Mouse (Mus musculus) adipocyte (in vitro differentiated cells): ENCODE data around the gene Aff2.

ENCODE experiments used
- DNase-seq: peaks from one replicate; pipeline ENCODE4 v3.0.0-alpha.2; 2016; ENCODE audit warnings: low spot score

Gene Aff2

DNA sequence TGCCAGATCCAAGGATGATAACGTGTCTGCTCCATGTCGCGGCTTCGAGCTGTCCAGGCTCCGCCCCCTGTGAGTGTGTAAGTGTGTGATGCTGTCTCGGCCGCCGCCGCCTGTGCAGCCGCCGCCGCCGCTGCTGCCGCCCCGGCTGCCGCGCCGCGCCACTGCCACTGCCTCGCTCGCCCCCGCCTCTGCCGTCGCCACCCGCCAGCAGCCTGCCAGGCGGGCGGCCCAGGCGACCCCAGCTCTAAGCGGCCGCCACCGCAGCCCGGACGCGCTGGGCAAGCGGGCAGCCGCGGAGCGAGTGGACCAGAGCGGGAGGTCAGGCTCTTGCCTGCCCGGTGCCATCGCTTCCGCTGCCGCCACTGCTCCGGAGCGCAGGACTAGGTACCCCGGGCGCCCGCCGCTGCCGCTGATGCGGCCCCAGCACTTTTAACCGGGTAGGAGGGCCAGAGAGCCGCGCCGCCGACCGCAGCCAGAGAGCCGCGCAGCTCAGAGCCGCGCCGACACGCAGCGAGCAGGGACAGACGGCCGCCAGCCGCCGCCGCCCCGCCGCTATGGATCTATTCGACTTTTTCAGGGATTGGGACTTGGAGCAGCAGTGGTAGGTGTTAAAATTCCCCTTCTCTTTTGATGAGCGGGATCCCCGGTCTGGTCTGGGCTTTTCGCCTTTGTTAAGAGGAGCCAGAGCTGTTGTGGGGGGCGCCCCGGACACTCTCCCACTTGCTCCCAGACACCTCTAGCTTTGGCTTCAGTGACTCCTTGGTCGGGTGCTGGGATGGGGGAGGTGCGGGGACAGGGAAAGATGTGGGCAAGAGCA is at the start of gene Aff2:
Gene Aff2, plus strand, starts transcription at position 57 of the 817 bp plus-strand sequence.
- no peak for DNase-seq

DNA sequence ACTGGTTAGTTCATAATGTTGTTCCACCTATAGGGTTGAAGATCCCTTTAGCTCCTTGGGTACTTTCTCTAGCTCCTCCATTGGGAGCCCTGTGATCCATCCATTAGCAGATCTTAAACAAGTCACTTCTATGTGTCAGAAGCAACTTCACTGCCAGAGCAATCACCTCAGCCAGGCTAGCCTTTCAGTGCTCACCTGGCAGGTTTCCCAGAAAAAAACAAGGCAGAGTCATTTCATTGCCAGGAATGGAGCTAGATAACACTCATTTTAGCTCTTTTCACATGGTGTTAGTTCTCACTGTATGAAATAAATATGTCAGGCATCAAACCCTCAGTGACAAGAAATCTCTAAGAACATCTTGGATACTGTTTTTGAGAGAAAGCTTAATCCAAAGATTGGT is 22.8 kb upstream of the Aff2 start:
- no peak for DNase-seq

DNA sequence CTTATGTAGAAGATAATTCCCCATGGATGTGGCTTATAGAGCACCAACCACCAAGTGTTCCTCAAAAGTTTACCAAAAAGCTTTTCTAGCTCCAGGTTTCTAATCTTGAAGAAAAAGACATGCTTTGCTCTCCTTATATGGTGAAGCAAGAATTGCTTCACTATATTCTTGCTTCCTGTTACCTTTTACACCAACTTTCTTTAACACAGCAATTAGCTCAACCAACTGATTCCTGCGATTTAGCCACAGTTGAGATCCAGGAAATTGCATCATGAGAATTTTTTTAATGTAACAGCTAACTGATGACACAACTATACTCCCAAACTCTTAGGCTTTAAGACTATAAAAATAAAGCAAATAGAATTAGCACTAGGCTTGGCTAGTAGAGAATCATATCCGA is 4.5 kb upstream of the Aff2 start:
- DNase-seq: no peak

DNA sequence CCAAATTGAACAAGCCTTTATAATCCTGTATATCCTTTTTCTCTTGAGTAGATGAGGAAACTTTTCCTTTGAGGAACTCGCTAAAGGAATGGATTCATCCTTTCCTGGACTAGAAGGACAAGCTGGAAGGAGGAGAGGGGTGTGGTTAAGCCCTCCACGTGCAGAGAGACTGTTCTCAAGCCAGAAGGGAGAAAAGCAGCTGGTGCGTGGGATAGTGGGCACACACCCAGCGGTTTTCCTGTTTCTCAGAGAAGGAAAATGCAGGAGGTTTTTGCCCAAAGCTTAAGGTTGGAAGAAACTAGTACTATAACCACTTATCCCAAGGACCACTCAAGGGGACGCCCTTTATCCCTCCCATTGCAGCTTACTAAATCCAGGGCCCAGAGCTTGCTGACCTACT is 734 bp upstream of the Aff2 start:
- no peak for DNase-seq

DNA sequence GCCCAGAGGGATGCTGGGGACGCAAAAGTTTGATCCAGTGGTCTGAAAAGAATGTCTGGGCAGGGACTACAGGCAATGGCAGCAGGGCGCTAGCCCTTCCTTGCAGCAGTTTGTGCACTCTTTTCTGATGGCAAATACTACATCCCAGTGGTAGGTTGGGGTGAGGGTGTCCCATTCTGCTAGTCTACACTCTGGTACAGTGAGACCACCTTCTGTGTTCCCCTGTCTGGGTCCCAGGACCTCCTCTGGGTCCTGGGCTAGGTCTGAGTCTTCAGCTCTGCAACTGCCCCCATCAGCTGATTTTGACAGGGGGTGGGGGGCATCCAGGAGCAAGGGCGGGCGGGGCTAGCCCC is 233 bp upstream of the Aff2 start:
- no peak for DNase-seq

DNA sequence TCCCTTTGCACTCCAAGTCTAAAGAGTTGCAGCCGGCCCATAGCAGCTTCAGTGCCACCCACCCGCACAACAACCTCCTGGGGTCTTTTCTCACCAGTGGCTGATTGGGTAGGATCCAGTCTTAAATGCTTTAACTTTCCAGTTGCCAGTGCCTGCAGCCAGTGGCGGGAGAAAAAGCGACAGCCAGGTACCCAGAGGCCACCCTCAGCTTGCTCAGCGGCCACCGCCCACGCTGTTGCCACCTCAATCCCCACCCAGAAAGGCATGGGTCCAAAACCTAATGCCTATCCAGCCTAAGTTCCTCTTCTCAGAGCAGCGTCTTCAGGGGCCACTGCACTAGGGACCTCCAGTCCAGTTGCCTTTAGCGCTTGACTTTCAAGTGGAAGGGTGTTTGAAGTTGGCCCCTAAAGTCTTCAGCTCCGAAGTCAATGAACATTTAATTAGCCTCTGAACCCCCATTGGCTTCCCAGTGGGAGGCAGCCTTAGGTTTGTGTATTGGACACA is 1.0 kb downstream of the Aff2 start:
- DNase-seq: no peak

DNA sequence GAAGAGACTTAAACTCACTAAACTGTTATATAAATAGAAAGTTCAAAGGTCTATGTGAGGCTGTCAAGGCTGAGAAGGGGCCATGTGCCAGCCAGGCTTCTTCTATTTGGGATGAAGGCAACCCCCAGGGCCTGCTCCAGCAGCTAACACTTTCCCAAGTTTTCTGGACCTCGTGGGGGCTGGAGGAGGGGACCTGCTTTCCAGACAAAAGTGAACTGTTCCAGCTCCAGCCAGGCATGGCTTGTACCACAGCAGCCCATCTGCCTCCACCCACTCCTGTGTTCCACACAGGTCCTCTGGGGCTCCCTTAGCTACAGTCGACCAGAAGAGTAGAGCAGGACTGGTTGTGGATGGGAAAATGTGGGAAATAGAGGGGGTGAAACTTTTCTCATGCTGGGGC is 4.1 kb downstream of the Aff2 start:
- DNase-seq: no peak

DNA sequence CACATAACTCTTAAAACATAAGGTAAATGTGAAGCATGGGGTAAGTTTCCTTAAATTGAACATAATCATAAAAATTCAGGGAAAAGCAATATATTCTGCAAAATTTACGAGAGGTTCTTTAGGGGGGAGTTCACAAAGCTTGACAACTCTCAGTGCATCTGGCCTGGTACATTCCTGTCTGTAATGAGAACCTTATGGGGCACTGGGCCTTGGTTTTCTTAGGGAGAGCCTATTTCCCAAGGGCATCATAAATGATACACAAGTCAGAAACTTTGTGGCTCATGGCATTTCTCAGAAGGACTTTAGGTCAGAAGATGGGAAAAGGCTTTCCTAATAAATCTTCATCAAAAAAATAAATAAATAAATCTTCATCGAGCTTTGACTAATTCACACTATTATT is 13.2 kb downstream of the Aff2 start:
- no peak for DNase-seq

DNA sequence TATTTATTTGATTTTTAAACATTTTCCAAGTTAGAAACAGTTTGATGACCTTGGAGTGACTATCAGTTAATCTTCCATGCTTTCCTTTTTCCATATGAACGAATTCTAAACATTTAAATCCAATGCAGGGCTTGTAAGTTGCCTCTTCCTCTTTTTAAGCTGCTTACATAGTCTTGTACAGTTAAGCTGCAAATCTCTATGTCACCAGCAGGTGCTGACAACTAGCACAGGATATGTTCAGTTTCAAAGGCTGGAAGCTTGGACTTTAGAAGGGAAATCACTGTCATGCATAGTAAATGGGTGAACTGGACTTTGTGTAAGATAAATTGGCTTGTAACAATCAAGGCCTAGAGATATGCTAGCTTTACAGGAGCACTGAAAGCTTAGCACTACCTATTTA is 29.6 kb downstream of the Aff2 start:
- DNase-seq: no peak

DNA sequence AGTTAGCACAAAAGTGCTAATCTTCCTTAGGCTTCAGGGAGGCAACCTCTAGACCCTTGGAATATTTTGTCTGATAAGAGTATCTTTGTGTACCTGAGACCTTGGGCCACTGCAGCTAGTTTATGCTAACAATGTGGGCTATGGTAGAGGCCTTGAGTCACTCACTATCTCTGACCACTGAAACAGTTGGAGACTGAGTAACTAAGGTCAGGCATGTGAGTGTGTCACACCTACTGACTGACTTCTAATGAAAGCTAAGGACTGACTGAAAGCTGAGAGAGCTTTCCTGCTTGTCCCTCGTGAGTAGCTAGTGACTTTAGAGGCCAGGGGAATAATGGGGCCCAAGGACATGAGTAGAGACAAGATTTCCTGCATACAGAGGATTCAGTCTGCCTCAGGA is 54.9 kb downstream of the Aff2 start:
- DNase-seq: no peak

DNA sequence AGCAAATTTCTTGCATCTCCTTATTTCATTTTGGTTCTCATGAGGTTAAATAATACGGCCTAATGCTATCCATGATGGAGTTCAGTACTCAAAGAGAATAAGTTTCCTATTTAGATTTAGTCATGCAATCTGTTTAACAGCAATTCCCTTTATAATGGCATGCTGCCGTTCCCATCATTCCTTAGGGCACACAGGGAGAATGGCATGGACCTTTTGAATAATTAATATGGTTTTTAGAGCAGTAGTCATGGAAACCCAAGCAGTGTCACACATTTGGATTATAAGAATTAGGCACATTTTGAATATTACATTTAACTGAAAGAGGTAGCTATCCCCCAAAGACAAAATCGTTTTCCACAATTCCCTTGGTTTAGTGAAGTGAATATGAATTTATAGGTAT is 78.3 kb downstream of the Aff2 start:
- no peak for DNase-seq

DNA sequence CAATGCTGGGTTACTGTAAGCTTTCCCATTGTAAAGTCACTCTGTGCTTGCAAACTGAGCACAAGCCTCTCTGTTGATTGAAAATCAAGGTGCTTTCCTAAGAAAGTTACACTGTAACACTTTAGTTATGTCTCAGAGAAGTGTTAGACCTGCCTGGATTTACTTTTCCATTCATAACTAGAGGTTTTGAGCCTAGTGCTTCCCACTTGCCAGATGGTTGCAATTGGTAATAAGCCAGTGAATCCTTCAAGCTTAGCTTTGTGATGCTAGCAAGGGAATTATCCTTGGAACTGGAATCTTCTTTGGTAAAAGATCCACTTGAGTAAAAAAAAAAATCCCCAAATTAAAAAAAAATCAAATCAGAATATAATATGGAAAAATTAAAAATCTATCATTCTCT is 81.8 kb downstream of the Aff2 start:
- no peak for DNase-seq

DNA sequence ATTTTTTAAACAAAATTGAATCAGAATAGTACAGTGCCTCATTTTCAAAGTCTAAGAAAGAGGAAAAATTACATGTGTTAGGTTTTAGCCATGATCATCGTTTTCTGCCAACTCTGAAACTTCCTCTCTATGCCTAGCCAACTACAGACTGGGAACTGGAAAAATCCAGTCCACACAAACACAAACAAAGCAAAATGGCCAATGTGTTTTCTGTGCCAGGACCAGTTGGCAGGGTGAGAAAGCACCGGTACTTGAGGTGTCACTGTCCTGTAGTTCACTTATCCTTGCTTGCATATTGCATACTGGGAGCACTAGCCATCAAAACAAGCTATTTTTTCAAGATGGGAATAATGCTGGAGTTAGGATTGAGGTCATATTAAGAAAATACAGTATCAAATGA is 100.8 kb downstream of the Aff2 start:
- DNase-seq: no peak

DNA sequence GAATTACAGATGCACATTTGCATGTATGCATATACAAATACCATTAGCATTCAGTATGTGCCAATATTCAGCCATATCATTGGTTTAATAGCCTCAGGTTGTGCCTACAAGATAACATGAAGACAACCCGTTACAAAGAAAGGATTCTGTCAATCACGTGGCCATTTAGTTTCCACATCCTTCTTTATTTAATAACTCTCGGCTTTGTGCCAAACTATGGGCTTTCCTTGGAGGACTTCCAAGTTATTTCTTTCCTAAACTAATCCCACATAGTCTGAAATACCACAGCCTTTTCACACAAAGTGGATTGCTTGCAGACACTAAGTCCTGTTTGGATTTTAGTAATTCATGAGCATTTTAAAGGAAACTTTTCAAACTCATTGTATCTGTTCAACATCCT is 142.0 kb downstream of the Aff2 start:
- DNase-seq: no peak

DNA sequence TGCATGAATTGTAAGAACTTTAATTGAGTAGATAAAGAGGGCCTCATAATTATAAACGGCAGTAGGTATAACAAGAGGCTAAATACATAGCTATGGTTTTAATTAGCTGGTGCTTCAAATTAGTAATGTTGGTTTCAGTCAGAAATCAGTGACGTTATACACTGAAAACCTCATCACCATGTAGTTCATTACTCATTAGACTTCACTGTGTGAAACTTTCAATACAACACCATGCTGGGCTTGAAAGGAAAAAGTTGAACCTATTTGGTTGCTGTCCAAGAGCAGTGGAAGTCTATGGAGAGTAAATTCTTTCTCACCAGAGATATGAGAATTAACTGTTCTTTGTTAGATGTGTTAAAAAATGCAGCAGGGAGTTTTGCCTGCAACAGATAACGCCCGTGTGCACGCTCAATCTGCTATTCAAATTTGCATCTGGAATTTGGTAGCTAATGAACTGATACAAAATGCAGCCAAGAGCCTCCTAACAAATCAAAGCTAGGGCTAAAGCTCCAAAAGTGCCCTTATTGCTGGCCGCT is 158.0 kb downstream of the Aff2 start:
- DNase-seq: no peak

DNA sequence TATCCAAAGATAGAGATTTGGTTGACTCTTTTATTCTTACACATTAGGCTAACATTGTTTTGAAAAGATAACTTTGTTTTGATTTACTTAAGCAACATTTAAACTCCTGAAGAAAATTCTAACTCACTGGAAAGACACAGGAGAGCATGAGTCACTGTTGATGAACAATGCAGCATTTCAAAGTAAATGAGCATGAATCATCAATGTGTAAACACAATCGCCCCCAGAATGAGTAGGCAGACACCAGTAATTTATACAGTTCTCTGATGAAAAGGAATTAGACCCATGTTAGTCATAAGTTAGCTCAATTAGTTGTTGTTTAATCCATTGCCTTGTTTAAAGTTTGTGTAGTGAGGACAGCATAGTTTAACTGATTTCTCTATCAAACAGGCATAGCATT is 180.7 kb downstream of the Aff2 start:
- DNase-seq: no peak

DNA sequence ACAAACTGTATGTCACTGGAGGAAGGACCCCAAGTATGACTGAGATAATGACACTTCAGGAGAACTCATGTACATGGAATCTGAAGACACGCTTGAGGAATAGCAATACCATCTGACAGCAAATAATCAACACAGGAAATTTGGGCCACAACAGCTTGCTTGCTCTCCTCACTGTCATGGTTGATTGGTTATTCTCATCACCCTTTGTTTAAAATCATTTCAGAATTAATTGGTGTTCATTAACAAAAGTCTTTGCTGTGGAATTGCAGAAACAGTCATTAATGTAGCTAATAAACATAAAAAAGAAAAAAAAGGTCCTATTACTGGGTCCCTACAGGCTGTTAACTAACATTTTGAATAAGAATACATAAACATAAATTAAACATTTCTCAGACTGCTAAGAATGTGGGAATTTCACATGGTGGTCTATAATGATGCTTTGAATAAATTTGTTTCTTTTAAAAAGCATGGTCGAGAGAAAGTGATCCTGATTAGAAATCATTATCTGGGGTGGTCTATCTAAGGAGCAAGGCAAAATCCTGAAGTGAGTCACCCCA is 219.9 kb downstream of the Aff2 start:
- no peak for DNase-seq

DNA sequence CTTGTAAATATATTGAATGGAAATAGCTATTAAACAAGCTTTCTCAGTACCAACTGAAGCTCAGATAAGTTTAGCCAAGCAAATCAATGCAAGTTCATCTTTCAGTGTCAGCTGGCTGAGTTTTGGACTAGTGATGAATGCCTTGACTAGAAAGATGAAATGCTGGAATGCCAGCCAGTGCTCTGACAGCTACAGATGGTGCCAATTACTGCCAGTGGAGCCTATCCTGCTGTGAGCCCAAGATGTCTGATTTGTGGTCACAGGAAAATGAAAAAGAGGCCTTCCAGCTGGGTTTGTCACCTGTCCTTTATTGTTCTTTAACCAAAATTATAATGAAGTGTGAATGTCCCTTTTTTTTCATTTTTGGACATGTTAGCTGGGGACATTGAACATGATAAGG is 248.7 kb downstream of the Aff2 start:
- no peak for DNase-seq

DNA sequence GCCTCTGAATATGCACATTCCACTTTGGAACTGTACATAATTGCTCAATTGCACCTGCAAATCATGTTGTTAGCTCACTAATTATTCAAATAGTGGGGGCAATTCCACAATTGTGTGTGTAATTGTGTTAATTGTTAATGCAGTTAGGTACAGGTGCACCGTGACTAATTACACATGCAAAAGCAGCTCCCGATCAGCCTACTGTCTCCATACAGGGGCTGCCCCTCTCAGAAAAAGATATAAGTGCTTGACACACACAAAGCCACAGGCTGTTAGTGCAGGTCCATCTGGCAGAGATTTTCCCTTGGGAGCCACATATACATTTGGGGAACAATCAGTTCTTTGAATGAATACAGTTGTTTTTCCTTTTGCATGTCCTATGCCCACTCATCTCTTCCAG is 302.9 kb downstream of the Aff2 start:
- no peak for DNase-seq

DNA sequence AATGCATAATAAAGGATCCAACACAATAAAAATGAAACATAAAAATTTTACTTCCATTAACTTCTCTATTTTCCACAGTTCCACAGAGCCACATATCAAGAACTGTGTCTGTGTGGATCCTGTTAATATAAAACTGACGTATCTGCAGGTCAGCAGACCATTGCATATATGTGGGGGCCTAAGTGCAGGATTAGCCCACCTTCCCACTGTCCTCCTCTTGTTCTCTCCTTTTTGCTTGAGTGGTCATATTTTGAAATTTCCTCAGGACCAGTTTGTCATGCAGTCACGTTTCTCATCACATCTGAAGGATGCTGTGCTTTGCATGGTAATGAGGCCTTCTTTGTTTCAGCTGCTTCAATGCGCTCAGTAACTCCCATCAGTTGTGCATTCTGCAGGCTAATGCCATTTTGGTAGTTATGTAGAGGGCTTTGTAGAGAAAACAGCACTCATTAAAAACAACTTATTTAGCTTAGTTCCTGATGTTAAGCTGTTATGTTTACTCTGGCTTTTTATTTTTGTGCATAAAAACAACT is 306.1 kb downstream of the Aff2 start:
- DNase-seq: no peak

DNA sequence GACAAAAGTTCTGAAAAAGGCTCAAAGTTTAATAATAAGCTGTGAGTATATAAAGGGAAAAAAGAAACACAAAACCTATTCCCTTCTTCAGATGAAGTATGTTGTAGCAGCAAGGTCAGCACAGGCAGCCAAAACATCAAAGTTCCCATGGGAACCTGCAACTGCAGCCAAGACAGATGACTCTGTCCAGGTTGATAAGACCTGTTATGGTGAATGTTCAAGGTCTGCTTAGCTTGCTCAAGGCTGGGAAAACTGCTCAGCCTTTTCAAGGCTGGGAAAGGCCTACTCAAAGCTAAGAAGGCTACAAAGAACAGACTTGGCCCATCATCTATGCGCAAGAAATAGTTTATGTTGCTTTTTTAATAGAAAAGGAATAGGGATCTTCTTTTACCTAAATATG is 315.6 kb downstream of the Aff2 start:
- DNase-seq: no peak

DNA sequence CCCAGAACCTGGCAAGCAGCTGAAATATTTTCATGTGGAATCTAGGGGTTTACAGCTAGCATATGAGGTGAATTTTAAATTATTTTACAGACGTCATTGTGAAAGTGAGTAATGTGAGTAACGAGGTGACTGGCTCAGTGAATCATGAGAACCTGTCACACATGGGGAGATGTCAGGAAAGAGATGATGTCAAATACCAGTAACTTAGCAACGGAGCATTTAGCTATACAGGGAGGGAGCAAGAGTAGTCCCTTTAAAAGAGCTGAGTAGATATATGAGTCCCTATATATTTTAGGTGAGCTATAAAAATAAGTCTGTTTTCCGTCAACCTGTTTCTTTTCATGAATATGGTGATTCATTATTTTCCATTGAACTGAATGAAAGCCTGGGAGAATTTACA is 338.7 kb downstream of the Aff2 start:
- no peak for DNase-seq

DNA sequence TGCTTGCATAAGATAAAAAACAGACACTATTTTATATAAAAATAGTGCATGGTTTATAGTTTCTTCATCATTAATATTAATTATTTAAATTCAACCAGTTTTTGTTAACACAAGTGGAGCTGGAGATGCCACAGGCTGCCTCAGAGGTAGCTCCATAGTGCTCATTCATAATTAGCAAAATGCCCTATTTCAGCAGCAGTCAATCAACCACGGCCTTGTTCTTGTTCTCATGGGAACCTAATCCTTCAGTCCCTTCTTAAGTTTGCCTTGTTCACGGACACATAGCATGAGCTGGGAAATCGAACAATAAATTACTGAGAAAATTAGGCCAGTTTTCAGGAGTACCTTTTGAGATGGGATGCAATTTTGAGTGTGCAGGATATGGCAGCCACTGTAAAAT is 378.9 kb downstream of the Aff2 start:
- DNase-seq: no peak
